Mouse (Mus musculus): Measurements from ENCODE around the gene L3mbtl3. TPM values are rescaled to one million over a fixed set of nuclear protein-coding genes. Genes with fewer than 3 reads are reported as not detected.

L3mbtl3 gene
- polyA plus RNA-seq, 1 experiment from 2014 or later: 12.3 TPM

- H3K4me2 ChIP-seq (ENCODE audit: low read length): no peak overlapping the region
- H3K4me3 ChIP-seq (ENCODE audit: low read depth, low read length): no peak overlapping the region
- no peaks in the 10 kb centered on the region for H3K4me1 ChIP-seq (replicated peaks; ENCODE audit: control insufficient read depth, insufficient read depth, low read length)
- H3K9ac ChIP-seq (ENCODE audit: low read length): no peak overlapping the region
- peaks cover 47% of the 10 kb centered on the region for H3K36me3 ChIP-seq (ENCODE audit: control insufficient read depth, insufficient read depth, low read length)
- ATAC-seq (replicated peaks; ENCODE audit: low FRiP score, low TSS enrichment, low read depth) (no peak), DNase-seq (ENCODE audit: low spot score) (no peak)
- no peak overlapping the region for H3K27ac ChIP-seq (ENCODE audit: low read depth)
- WGBS: 88% methylated on average over 7 of the region's 7 CpGs
- H3K27me3 ChIP-seq (replicated peaks; ENCODE audit: control insufficient read depth, insufficient read depth, low read length): no peaks in the 10 kb centered on the region
- no peaks in the 10 kb centered on the region for H3K9me3 ChIP-seq (ENCODE audit: control insufficient read depth, low read length)
Observed at GRCm38 (mm10) chr10:26297626-26298025, 78.1 kb downstream of the L3mbtl3 start.

DNA sequence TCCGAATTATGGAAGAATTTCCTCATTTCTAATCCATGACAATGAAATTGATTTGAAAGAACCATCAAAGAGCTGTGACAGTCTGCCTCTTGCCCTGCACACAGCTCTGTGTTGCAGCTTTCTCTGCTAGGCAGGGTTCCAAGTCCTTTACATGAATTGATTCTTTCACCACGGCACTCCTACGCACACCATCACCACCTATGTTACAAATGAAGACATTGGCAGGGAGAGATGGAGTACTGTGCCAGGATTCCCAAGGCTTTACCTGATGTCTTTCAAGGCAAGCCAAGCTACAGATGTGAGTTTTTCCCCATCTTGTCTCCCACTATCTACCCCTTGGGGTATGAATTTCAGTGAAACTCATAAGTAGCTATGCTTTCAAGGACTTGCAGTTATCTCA, 78.6 kb downstream of the L3mbtl3 start:
- no peak for DNase-seq (ENCODE audit: low spot score)
- 84% methylated on average over 3 of the region's 3 CpGs for WGBS

DNA sequence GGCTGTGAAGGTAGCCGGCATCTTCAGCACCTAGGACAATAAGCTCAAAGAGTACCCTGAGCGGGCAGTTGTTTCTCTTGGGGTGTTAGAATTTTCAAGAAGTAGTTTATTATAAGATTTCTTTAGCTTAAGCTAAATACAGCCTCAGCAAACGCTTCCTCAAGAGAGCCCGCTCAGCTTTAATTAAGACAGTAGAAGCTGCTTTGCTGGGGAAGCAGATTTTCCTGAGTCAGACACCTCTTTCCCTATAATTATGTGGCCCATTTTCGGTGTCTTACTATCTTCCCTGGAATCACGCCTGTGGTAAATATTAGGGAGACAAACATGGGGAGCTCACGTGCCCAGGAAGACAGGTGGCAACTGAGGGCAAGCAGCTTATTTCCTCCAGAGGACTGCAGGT, 88.6 kb downstream of the L3mbtl3 start:
- H3K27ac ChIP-seq (ENCODE audit: low read depth): no peak overlapping the region
- no peaks in the 10 kb centered on the region for H3K27me3 ChIP-seq (replicated peaks; ENCODE audit: control insufficient read depth, insufficient read depth, low read length)
- ATAC-seq (replicated peaks; ENCODE audit: low FRiP score, low TSS enrichment, low read depth) (no peak), DNase-seq (ENCODE audit: low spot score) (no peak)
- peaks cover 32% of the 10 kb centered on the region for H3K36me3 ChIP-seq (ENCODE audit: control insufficient read depth, insufficient read depth, low read length)
- H3K4me1 ChIP-seq (replicated peaks; ENCODE audit: control insufficient read depth, insufficient read depth, low read length): no peaks in the 10 kb centered on the region
- H3K9ac ChIP-seq (ENCODE audit: low read length): no peak overlapping the region
- no peak overlapping the region for H3K4me3 ChIP-seq (ENCODE audit: low read depth, low read length)
- H3K9me3 ChIP-seq (ENCODE audit: control insufficient read depth, low read length): no peaks in the 10 kb centered on the region
- 87% methylated on average over 7 of the region's 7 CpGs for WGBS
- no peak overlapping the region for H3K4me2 ChIP-seq (ENCODE audit: low read length)

More for the DNA sequence above, 78.6 kb downstream of the L3mbtl3 start:
- H3K4me1 ChIP-seq (replicated peaks; ENCODE audit: control insufficient read depth, insufficient read depth, low read length): no peaks in the 10 kb centered on the region
- no peak for ATAC-seq (replicated peaks; ENCODE audit: low FRiP score, low TSS enrichment, low read depth)
- no peaks in the 10 kb centered on the region for H3K27me3 ChIP-seq (replicated peaks; ENCODE audit: control insufficient read depth, insufficient read depth, low read length)
- H3K4me2 ChIP-seq (ENCODE audit: low read length): no peak overlapping the region
- no peaks in the 10 kb centered on the region for H3K9me3 ChIP-seq (ENCODE audit: control insufficient read depth, low read length)
- peaks cover 47% of the 10 kb centered on the region for H3K36me3 ChIP-seq (ENCODE audit: control insufficient read depth, insufficient read depth, low read length)
- no peak overlapping the region for H3K9ac ChIP-seq (ENCODE audit: low read length)
- H3K27ac ChIP-seq (ENCODE audit: low read depth): no peak overlapping the region
- H3K4me3 ChIP-seq (ENCODE audit: low read depth, low read length): no peak overlapping the region

DNA sequence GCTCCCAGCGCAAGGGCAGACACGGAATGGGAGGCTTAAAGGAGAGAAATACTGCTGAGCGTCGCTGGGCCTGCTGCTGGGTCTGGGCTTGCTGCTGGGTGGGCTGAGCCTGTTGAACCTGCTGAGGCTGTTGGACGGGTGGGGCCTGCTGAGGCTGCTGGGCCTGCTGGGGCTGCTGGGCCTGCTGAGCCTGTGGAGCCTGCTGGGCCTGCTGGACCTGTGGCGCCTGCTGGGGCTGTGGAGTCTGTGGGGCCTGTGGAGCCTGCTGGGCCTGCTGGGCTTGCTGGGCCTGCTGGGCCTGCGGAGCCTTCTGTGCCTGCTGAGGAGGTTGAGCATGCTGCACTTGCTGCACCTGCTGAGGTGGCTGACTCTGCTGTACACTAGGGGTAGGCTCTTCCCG, 95.8 kb downstream of the L3mbtl3 start:
- Histone ChIP-seq H3K27me3 (replicated peaks; ENCODE audit: control insufficient read depth, insufficient read depth, low read length) (no peaks in the 10 kb centered on the region), H3K4me3 (ENCODE audit: low read depth, low read length) (no peak overlapping the region), H3K4me2 (ENCODE audit: low read length) (no peak overlapping the region), H3K4me1 (replicated peaks; ENCODE audit: control insufficient read depth, insufficient read depth, low read length) (no peaks in the 10 kb centered on the region), H3K36me3 (ENCODE audit: control insufficient read depth, insufficient read depth, low read length) (peaks cover 58% of the 10 kb centered on the region), H3K9ac (ENCODE audit: low read length) (no peak overlapping the region), H3K9me3 (ENCODE audit: control insufficient read depth, low read length) (no peaks in the 10 kb centered on the region), H3K27ac (ENCODE audit: low read depth) (no peak overlapping the region)
- ATAC-seq (replicated peaks; ENCODE audit: low FRiP score, low TSS enrichment, low read depth): peak; percentile 76
- 69% methylated on average over 8 of the region's 8 CpGs for WGBS
- no peak for DNase-seq (ENCODE audit: low spot score)

DNA sequence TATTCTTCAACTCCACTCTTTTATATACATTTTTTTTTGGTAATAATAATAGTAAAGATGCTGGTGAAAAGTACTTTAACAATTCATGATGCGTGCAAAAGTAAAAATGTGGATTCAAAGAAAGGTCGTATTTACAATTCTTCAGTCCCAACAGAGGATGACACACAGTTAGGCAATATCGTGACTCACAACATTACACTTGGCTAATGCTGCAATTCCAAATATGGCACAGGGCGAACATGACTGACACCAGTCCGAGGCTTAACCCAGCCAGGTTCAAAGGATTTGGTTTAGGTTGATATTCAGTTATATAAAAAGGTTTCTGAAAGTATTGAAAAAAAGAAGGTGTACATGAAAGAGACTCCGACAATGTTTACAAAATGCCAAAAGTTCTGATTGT, 100.4 kb downstream of the L3mbtl3 start:
- Histone ChIP-seq H3K9ac (ENCODE audit: low read length) (no peak overlapping the region), H3K9me3 (ENCODE audit: control insufficient read depth, low read length) (no peaks in the 10 kb centered on the region), H3K27ac (ENCODE audit: low read depth) (no peak overlapping the region), H3K4me3 (ENCODE audit: low read depth, low read length) (no peak overlapping the region), H3K27me3 (replicated peaks; ENCODE audit: control insufficient read depth, insufficient read depth, low read length) (no peaks in the 10 kb centered on the region), H3K4me1 (replicated peaks; ENCODE audit: control insufficient read depth, insufficient read depth, low read length) (no peaks in the 10 kb centered on the region), H3K4me2 (ENCODE audit: low read length) (no peak overlapping the region), H3K36me3 (ENCODE audit: control insufficient read depth, insufficient read depth, low read length) (peaks cover 50% of the 10 kb centered on the region)
- ATAC-seq (replicated peaks; ENCODE audit: low FRiP score, low TSS enrichment, low read depth) (no peak), DNase-seq (ENCODE audit: low spot score) (no peak)
- WGBS: 93% methylated on average over 6 of the region's 6 CpGs

DNA sequence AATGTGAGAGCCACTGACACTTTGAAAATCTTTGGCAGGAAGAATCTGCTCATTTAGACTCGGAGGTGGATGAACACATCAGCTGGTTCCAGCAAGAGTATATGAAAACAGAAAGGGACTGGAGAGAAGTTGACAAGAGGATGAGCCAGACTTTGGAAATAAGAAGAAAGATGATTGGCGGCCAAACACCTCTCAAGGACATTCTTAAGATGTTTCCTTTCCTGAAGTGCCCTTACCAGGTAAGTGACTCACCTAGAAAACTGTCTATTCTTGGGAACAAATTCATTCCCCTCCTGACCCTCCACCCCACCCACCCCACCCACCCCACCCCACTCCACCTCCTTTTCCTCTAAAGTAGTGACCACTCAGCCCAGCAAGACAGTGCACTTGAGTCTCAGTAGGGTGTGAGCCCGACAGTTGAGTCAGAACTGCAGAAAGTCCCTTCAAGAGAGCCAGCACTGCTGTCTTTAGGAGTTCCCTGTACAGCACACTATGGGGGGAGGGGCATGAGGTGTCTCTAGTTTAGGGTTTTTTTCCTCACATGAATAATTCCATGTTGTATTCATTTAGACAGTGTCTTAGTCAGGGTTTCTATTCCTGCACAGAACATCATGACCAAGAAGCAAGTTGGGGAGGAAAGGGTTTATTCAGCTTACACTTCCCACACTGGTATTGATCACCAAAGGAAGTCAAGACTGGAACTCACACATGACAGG, 111.9 kb downstream of the L3mbtl3 start:
- Histone ChIP-seq H3K9me3 (ENCODE audit: control insufficient read depth, low read length) (no peaks in the 10 kb centered on the region), H3K27me3 (replicated peaks; ENCODE audit: control insufficient read depth, insufficient read depth, low read length) (no peaks in the 10 kb centered on the region), H3K27ac (ENCODE audit: low read depth) (no peak overlapping the region), H3K4me2 (ENCODE audit: low read length) (no peak overlapping the region), H3K9ac (ENCODE audit: low read length) (no peak overlapping the region), H3K4me3 (ENCODE audit: low read depth, low read length) (no peak overlapping the region), H3K36me3 (ENCODE audit: control insufficient read depth, insufficient read depth, low read length) (no peaks in the 10 kb centered on the region), H3K4me1 (replicated peaks; ENCODE audit: control insufficient read depth, insufficient read depth, low read length) (no peaks in the 10 kb centered on the region)
- no peak for DNase-seq (ENCODE audit: low spot score)
- ATAC-seq (replicated peaks; ENCODE audit: low FRiP score, low TSS enrichment, low read depth): no peak
- 78% methylated on average over 3 of the region's 3 CpGs for WGBS

- DNase-seq (ENCODE audit: low spot score) (no peak), ATAC-seq (replicated peaks; ENCODE audit: low FRiP score, low TSS enrichment, low read depth) (no peak)
- H3K9me3 ChIP-seq (ENCODE audit: control insufficient read depth, low read length): no peaks in the 10 kb centered on the region
- H3K27ac ChIP-seq (ENCODE audit: low read depth): no peak overlapping the region
- 60% methylated on average over 4 of the region's 4 CpGs for WGBS
- H3K36me3 ChIP-seq (ENCODE audit: control insufficient read depth, insufficient read depth, low read length): no peaks in the 10 kb centered on the region
- H3K4me3 ChIP-seq (ENCODE audit: low read depth, low read length): no peak overlapping the region
- H3K4me2 ChIP-seq (ENCODE audit: low read length): no peak overlapping the region
- H3K9ac ChIP-seq (ENCODE audit: low read length): no peak overlapping the region
- H3K4me1 ChIP-seq (replicated peaks; ENCODE audit: control insufficient read depth, insufficient read depth, low read length): no peaks in the 10 kb centered on the region
- no peaks in the 10 kb centered on the region for H3K27me3 ChIP-seq (replicated peaks; ENCODE audit: control insufficient read depth, insufficient read depth, low read length)
Observed at GRCm38 (mm10) chr10:26259908-26260307, 115.9 kb downstream of the L3mbtl3 start.

DNA sequence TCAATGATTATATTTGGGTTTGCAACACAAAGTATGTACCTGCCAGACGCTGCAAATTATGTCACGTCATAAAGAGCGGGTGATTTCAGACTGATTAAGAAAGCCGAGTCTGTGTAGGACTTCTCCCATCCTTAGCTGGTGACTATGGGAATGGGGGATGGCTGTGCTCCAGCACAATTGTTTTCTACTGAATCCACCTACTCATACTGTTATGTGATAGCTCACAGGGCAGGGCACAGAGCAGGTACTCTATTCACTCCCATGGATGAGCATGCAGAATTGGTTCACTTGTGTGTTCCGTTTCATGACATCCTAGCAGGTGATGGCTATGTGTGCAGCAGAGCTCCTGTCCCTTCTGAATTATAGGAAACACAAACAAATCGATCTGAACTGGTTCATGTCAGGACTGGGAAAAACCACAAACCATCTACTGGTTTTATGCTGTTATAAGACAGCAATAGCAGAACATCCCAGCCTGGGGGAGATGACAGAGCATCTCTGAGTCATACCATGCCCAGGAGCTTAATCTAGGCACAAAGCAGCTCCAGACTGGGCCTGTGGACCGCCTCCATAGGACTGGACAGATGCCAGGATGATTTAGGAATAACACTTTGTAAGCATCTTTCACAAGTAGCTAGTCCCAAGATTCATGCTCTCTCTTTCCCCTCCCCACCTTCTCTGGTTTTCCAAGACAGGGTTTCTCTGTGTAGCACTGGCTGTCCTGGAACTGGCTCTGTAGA, 126.2 kb downstream of the L3mbtl3 start:
- no peaks in the 10 kb centered on the region for H3K4me1 ChIP-seq (replicated peaks; ENCODE audit: control insufficient read depth, insufficient read depth, low read length)
- no peak overlapping the region for H3K4me2 ChIP-seq (ENCODE audit: low read length)
- H3K27ac ChIP-seq (ENCODE audit: low read depth): no peak overlapping the region
- no peak overlapping the region for H3K9ac ChIP-seq (ENCODE audit: low read length)
- WGBS: 72% methylated on average over 7 of the region's 7 CpGs
- no peak overlapping the region for H3K4me3 ChIP-seq (ENCODE audit: low read depth, low read length)
- H3K36me3 ChIP-seq (ENCODE audit: control insufficient read depth, insufficient read depth, low read length): no peaks in the 10 kb centered on the region
- H3K9me3 ChIP-seq (ENCODE audit: control insufficient read depth, low read length): no peaks in the 10 kb centered on the region
- H3K27me3 ChIP-seq (replicated peaks; ENCODE audit: control insufficient read depth, insufficient read depth, low read length): no peaks in the 10 kb centered on the region
- no peak for DNase-seq (ENCODE audit: low spot score)
- no peak for ATAC-seq (replicated peaks; ENCODE audit: low FRiP score, low TSS enrichment, low read depth)

- 83% methylated on average over 6 of the region's 6 CpGs for WGBS
Observed at GRCm38 (mm10) chr10:26244466-26244865, 131.3 kb downstream of the L3mbtl3 start.

More at GRCm38 (mm10) chr10:26244466-26244865, 131.3 kb downstream of the L3mbtl3 start:
- Histone ChIP-seq H3K4me1 (replicated peaks; ENCODE audit: control insufficient read depth, insufficient read depth, low read length) (no peaks in the 10 kb centered on the region), H3K4me2 (ENCODE audit: low read length) (no peak overlapping the region), H3K27me3 (replicated peaks; ENCODE audit: control insufficient read depth, insufficient read depth, low read length) (no peaks in the 10 kb centered on the region), H3K9ac (ENCODE audit: low read length) (no peak overlapping the region), H3K27ac (ENCODE audit: low read depth) (no peak overlapping the region), H3K9me3 (ENCODE audit: control insufficient read depth, low read length) (no peaks in the 10 kb centered on the region), H3K36me3 (ENCODE audit: control insufficient read depth, insufficient read depth, low read length) (no peaks in the 10 kb centered on the region), H3K4me3 (ENCODE audit: low read depth, low read length) (no peak overlapping the region)
- ATAC-seq (replicated peaks; ENCODE audit: low FRiP score, low TSS enrichment, low read depth): no peak
- DNase-seq (ENCODE audit: low spot score): no peak
